Mouse (Mus musculus) thymus, adult 2 months (tissue): ENCODE data around the gene Slc19a3. TPM values are rescaled to one million over a fixed set of nuclear protein-coding genes. Genes with fewer than 3 reads are reported as not detected.

Experiments used
- DNase-seq: peaks from one replicate; pipeline ENCODE4 v3.0.0; 2021
- H3K27ac ChIP-seq: fragments of 200-500 bp; 2 replicates; pipeline ENCODE4 v1.5.1; 2012; ENCODE audit warnings: low read length, control low read depth; ENCODE audit not compliant: control insufficient read depth, insufficient read depth
- H3K27me3 ChIP-seq: fragments of 200-500 bp; 2 replicates; pipeline ENCODE4 v1.6.1; 2012; ENCODE audit warnings: mild to moderate bottlenecking, low read length, moderate library complexity, mixed read lengths; ENCODE audit not compliant: control insufficient read depth, insufficient read depth
- H3K36me3 ChIP-seq: fragments of 200-500 bp; 2 replicates; pipeline ENCODE4 v1.6.1; 2012; ENCODE audit warnings: mild to moderate bottlenecking, low read length, moderate library complexity; ENCODE audit not compliant: control insufficient read depth, insufficient read depth
- H3K4me1 ChIP-seq: fragments of 200-500 bp; replicated peaks from 2 replicates; pipeline ENCODE4 v1.6.1; 2012; ENCODE audit warnings: low read length; ENCODE audit not compliant: control insufficient read depth, insufficient read depth
- H3K4me3 ChIP-seq: fragments of 200-500 bp; 2 replicates; pipeline ENCODE4 v1.5.1; 2012; ENCODE audit warnings: mild to moderate bottlenecking, low read length, control low read depth, moderate library complexity; ENCODE audit not compliant: control insufficient read depth, insufficient read depth
- CTCF ChIP-seq: fragments of 200-500 bp; IDR thresholded peaks from 2 replicates; pipeline ENCODE4 v1.5.1; 2012; ENCODE audit warnings: mild to moderate bottlenecking, control low read depth, low read length, moderate library complexity, borderline replicate concordance; ENCODE audit not compliant: control insufficient read depth, poor library complexity, insufficient read depth; ENCODE audit errors: extremely low read depth
- POLR2A ChIP-seq: fragments of 200-500 bp; IDR thresholded peaks from 2 replicates; pipeline ENCODE4 v1.6.1; 2012; ENCODE audit warnings: mild to moderate bottlenecking, low read length, control low read depth, moderate library complexity; ENCODE audit not compliant: control insufficient read depth, poor library complexity, insufficient read depth; ENCODE audit errors: extremely low read depth
- WGBS: fragments of 180-500 bp; shearing (Covaris S2); methylation state at CpG from one replicate; pipeline ENCODE4 v1.1.7; 2018; 5-methylcytosine and 5-hydroxymethylcytosine counted together
- polyA plus RNA-seq: library from polyadenylated mRNA; depleted of rRNA; stranded (reverse); fragments of >200 nt; gene quantifications from 2 replicates; pipeline ENCODE4 v1.2.3, GENCODE M21; 2012; rRNA removed

Gene Slc19a3
- polyA plus RNA-seq = 0.06 and 0.07 TPM in 2 replicates

DNA sequence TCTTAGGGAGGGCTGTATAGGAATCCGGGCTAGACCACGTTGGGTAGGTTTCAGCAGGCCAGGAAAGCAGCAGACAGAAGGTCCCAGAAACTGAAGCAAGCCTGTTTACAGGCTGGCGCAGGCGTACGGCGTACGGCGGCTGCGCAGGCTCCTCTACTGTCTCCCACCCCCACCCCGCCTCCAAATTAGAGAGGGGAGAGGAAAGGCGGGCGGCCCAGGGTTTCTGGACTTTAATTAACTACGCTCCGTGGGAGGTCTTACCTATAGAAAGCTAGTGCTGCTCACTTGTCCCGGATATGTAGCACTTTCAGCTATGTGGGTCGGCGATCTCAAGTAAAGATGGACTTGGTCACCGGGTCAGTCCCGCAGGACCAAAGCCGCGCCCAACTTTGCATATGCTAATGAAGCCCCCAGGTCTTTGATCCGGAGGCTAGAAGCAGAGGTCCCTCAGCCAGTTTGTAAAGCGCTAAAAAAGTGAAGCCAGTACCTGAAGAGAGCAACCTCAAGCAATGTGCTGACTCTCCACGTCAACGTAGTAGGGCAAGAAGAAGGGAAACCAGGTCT, at the start of gene Slc19a3:
Slc19a3 (minus strand) TSS at position 340 of the 564 bp plus-strand sequence.
- Histone ChIP-seq H3K4me3 (no peak within 1 kb of the TSS), H3K27ac (no peak within 1 kb of the TSS), H3K4me1 (no peaks in the 10 kb centered on the region), H3K36me3 (no peaks in the 10 kb centered on the region), H3K27me3 (no peaks in the 10 kb centered on the region)
- WGBS = 6% methylated on average over 25 of the region's 25 CpGs
- TF ChIP-seq POLR2A (no peak), CTCF (no peak)
- no peak for DNase-seq

DNA sequence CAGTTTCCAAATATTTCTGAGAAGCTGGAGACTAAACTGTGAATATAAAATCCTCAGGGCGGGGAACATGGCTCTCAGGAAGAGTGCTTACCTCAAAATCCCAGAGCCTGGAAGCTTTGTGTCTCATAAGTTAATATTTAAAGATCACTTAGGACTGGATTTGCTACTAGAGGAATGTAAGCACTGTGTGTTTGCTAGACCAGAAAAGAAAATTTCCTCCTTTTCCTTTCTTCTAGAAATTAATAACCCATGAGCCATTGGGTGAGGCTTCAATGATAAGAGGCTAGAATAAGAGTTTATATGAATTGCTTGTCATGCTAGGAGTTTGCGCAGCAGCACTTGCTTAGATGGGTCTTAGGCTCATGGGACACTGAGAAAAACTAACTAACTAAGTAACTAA, 46.5 kb upstream of the Slc19a3 start:
- 93% methylated on average over 2 of the region's 2 CpGs for WGBS

DNA sequence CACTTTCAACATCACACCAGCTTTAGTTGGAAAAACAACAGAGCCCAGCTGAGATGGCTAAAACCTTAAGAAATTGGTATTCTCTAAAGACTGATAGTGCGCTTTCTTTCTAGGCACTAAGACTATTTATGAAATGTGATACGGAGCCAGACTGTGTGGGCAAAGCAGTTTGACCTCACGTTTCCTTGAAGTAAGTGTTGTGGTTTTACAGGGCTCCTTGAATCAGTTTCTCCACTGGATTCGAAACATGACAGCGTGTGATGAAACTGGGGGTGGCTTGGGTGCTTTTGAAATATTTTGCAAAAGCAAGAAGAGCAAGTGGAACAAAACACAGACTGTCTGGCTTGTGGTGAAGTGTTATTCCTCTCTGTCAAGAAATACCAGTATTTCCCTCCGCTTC, 38.8 kb upstream of the Slc19a3 start:
- Histone ChIP-seq H3K27me3 (no peaks in the 10 kb centered on the region), H3K36me3 (no peaks in the 10 kb centered on the region), H3K4me1 (no peaks in the 10 kb centered on the region), H3K4me3 (no peak overlapping the region), H3K27ac (no peak overlapping the region)
- TF ChIP-seq CTCF (no peak), POLR2A (no peak)
- DNase-seq = no peak
- WGBS = 31% methylated on average over 6 of the region's 6 CpGs

More for the DNA sequence above, 46.5 kb upstream of the Slc19a3 start:
- Histone ChIP-seq H3K27ac (no peak overlapping the region), H3K27me3 (no peaks in the 10 kb centered on the region), H3K4me1 (no peaks in the 10 kb centered on the region), H3K36me3 (no peaks in the 10 kb centered on the region), H3K4me3 (no peak overlapping the region)
- no peak for TF ChIP-seq POLR2A
- TF ChIP-seq CTCF = no peak
- DNase-seq = no peak

DNA sequence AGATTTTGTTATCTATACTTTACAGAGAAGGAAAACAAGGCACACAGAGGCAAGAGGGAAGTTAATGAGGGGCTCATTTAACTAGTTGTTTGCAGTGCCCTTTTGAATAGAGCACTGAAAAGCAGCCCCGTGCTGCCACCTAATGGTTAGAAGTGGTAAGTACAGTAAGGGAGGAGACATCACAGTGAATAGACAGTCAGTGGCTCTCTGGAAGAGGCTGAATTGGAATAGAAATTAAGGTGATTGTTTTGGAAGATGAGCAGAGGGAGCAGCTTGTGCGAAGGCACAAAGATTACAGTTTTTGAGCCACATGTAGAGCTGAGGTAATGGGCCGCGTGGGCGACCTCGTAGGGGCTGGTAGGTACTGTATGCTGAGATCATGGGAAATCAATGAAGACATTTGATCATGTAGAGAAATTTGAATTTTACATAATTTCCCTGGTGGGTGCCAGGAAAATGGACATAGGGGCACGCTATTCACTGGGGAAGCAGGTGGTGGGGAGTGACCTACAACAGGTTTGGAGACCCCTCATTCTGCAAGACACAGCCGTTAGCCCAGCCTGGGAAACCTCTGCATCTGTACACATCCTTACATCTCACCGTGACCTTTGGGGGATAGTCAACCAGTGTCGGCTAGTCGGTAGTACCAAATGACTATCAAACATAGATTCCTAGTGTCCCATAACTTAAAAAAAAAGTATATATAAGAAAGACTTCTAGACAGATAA, 38.1 kb upstream of the Slc19a3 start:
- 51% methylated on average over 11 of the region's 11 CpGs for WGBS
- no peak for TF ChIP-seq POLR2A
- TF ChIP-seq CTCF = no peak
- no peaks in the 10 kb centered on the region for H3K36me3 ChIP-seq
- DNase-seq = peak; percentile 11
- no peaks in the 10 kb centered on the region for H3K4me1 ChIP-seq
- no peak overlapping the region for H3K27ac ChIP-seq
- H3K4me3 ChIP-seq = no peak overlapping the region
- H3K27me3 ChIP-seq = no peaks in the 10 kb centered on the region

DNA sequence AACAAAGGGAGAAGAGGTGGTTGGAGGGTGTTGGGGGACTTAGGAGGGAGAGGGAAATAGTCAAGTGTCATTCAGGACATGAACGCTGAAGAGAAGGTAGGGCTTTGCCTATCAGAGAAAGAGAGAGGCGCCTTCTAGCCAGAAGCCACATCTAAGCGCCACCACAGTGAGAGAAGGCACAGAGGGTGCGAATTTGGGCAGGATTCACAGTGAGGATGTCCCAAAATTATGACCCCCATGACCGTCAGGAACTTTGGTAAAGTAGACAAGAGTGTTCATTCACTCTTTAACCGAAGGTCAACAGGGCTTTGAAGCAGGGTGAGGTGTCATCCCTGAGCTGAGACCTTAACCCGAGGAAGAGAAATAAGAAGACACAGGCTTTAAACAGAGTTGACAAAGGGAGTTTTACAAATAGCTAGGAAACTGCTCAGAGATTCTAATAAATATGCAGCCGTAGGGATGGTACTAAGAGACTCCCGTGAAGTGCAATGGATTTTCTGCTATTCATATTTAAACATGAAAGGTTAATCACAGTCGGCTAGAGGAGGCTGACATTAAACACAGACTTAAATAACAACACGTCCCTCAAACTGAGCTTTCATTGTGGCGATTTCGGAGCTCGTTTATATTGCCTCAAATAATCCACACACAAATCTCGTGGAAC, 37.4 kb upstream of the Slc19a3 start:
- H3K27me3 ChIP-seq = no peaks in the 10 kb centered on the region
- TF ChIP-seq POLR2A (no peak), CTCF (no peak)
- no peak overlapping the region for H3K27ac ChIP-seq
- H3K36me3 ChIP-seq = no peaks in the 10 kb centered on the region
- WGBS = 35% methylated on average over 15 of the region's 15 CpGs
- no peak overlapping the region for H3K4me3 ChIP-seq
- no peak for DNase-seq
- no peaks in the 10 kb centered on the region for H3K4me1 ChIP-seq

DNA sequence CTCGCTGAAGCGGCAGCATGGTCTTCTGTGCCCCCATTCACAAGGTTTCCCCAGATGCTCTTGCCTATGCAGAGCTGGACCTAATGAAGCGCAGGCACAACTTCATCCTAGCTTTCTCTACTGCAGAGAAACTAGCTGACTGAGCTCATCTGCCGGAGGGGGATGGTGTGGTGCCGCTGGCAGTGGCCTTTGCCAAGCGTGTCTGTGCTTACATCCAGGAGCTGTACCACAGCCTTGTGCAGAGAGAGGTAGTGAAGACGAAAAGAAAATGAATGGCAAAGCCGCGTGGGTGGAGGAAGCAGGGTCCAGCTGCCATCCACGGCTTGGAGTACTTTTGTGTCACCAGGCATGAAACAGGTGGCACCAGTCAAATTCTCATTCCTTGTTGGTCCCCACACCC, 29.0 kb upstream of the Slc19a3 start:
- no peaks in the 10 kb centered on the region for H3K4me1 ChIP-seq
- no peak overlapping the region for H3K4me3 ChIP-seq
- no peak for DNase-seq
- no peaks in the 10 kb centered on the region for H3K27me3 ChIP-seq
- no peaks in the 10 kb centered on the region for H3K36me3 ChIP-seq
- H3K27ac ChIP-seq = no peak overlapping the region
- no peak for TF ChIP-seq CTCF
- no peak for TF ChIP-seq POLR2A
- 83% methylated on average over 10 of the region's 10 CpGs for WGBS
